Mouse (Mus musculus): ENCODE measurements at regions not wholly inside any gene's neighbourhood (a gene's known extent, or its start where the extent isn't known, plus 50 kb on each side); places are given as distances from the start of the nearest gene placed in this dataset.
"Not testable (repeated sequence)": the region's sequence is repeated elsewhere in the genome, so short reads cannot be mapped to it uniquely, and the experiment has no call there.

- no peak for DNase-seq
These were observed 54.7 kb upstream of the Commd3 start for GRCm38 (mm10) chr2:18617520-18617919.

GRCm38 (mm10) chr2:18609868-18610185 is 62.4 kb upstream of the Commd3 start:
- no peak for DNase-seq

- peak; percentile 10 for DNase-seq
These were observed 62.9 kb upstream of the Commd3 start for GRCm38 (mm10) chr2:18609075-18609867.

- peak; percentile 29 for DNase-seq
These were observed 63.7 kb upstream of the Commd3 start for GRCm38 (mm10) chr2:18608260-18609074.

GRCm38 (mm10) chr2:18607586-18608259 is 64.5 kb upstream of the Commd3 start:
- no peak for DNase-seq

- DNase-seq: no peak
These were observed 65.1 kb upstream of the Commd3 start for GRCm38 (mm10) chr2:18607088-18607487.

GRCm38 (mm10) chr2:18592221-18592620 is 80.0 kb upstream of the Commd3 start:
- DNase-seq: no peak

GRCm38 (mm10) chr2:18588232-18588631 is 84.0 kb upstream of the Commd3 start:
- DNase-seq: no peak

GRCm38 (mm10) chr2:18587746-18588231 is 84.4 kb upstream of the Commd3 start:
- peak; percentile 15 for DNase-seq

GRCm38 (mm10) chr2:18586925-18587724 is 85.1 kb upstream of the Commd3 start:
- peak; percentile 87 for DNase-seq

- DNase-seq: peak; percentile 28
These were observed 86.4 kb upstream of the Commd3 start for GRCm38 (mm10) chr2:18585564-18586336.

- no peak for DNase-seq
These were observed 114.1 kb upstream of the Commd3 start for GRCm38 (mm10) chr2:18558133-18558532.

- DNase-seq: no peak
These were observed 124.1 kb upstream of the Commd3 start for GRCm38 (mm10) chr2:18547964-18548643.

GRCm38 (mm10) chr2:18524387-18524786 is 131.8 kb upstream of the Dnajc1 start:
- DNase-seq: no peak

- DNase-seq: no peak
These were observed 131.3 kb upstream of the Dnajc1 start for GRCm38 (mm10) chr2:18523911-18524310.

- peak; percentile 5 for DNase-seq
These were observed 120.8 kb upstream of the Dnajc1 start for GRCm38 (mm10) chr2:18513435-18513834.

GRCm38 (mm10) chr2:18509317-18509716 is 116.7 kb upstream of the Dnajc1 start:
- no peak for DNase-seq

GRCm38 (mm10) chr2:18473361-18473771 is 80.7 kb upstream of the Dnajc1 start:
- no peak for DNase-seq

- DNase-seq: no peak
These were observed 68.3 kb upstream of the Dnajc1 start for GRCm38 (mm10) chr2:18460901-18461300.

- DNase-seq: not testable (repeated sequence)
These were observed 67.7 kb upstream of the Dnajc1 start for GRCm38 (mm10) chr2:18460281-18460680.
